Mouse (Mus musculus): Measurements from ENCODE around the gene Abhd18. TPM values are rescaled to one million over a fixed set of nuclear protein-coding genes. Genes with fewer than 3 reads are reported as not detected.
A peak's percentile ranks its signal among the peaks of the same experiment; 100 is the strongest.
"Not testable (repeated sequence)": the region's sequence is repeated elsewhere in the genome, so short reads cannot be mapped to it uniquely, and the experiment has no call there.

Abhd18 gene
- 6.3 and 8.6 TPM in 2 replicates for polyA plus RNA-seq (2016; fragmentation: Nextera tagmentation; extraction: Ambion mirVana)

DNA sequence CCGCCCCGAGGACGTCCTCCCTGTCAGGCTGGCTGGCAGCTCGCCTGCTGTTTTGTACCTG, at the start of gene Abhd18:
Gene Abhd18, plus strand, starts transcription at position 14 of the 61 bp plus-strand sequence.
- H3K9ac ChIP-seq: peak within 1 kb of the TSS; percentile 57
- not testable (repeated sequence) for H3K4me1 ChIP-seq; ATAC-seq (ENCODE audit: insufficient number of reproducible peaks, insufficient read depth, low FRiP score, low TSS enrichment); H3K9me3 ChIP-seq; H3K27me3 ChIP-seq; H3K36me3 ChIP-seq
- 5% methylated on average over 3 of the region's 4 CpGs for WGBS
- peak within 1 kb of the TSS; percentile 65 for H3K4me2 ChIP-seq (replicated peaks)
- peak within 1 kb of the TSS; percentile 50; the same call in 1 of the 2 replicates for H3K27ac ChIP-seq
- peak within 1 kb of the TSS; percentile 46 for H3K4me3 ChIP-seq

DNA sequence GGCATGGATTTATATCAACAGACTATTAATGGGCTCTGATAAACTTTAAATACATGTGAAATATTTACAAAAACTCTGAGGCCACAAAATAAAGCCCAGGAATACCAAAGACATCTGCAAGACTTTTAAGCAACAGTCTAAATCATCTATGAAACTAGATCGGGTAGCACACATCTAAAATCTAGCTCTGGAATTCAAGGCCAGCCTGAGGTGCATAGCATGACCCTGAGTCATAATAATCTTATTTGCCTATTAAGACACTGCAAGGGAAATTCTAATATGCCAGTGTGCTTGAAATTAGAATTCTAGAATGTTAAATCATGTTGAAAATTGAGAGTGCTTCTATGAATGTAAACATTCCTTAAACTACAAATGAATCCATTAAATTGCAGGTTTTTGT, 48.7 kb upstream of the Abhd18 start:
- no peak overlapping the region for H3K27ac ChIP-seq
- no peak overlapping the region for H3K4me2 ChIP-seq (replicated peaks)
- no peak overlapping the region for H3K9ac ChIP-seq
- WGBS: 78% methylated on average over 1 of the region's 1 CpGs
- H3K4me1 ChIP-seq: peaks cover 9% of the 10 kb centered on the region
- H3K27me3 ChIP-seq: no peaks in the 10 kb centered on the region
- no peaks in the 10 kb centered on the region for H3K9me3 ChIP-seq
- H3K4me3 ChIP-seq: no peak overlapping the region
- peaks cover 10% of the 10 kb centered on the region; the same call in 1 of the 2 replicates for H3K36me3 ChIP-seq
- no peak for ATAC-seq (ENCODE audit: insufficient number of reproducible peaks, insufficient read depth, low FRiP score, low TSS enrichment)

- whole genome bisulfite sequencing: 40% methylated on average over 7 of the region's 7 CpGs
- H3K4me2 ChIP-seq (replicated peaks): no peak overlapping the region
- ATAC-seq (ENCODE audit: insufficient number of reproducible peaks, insufficient read depth, low FRiP score, low TSS enrichment): no peak
- no peak overlapping the region for H3K4me3 ChIP-seq
- H3K36me3 ChIP-seq: peaks cover 10% of the 10 kb centered on the region; the same call in 1 of the 2 replicates
- no peaks in the 10 kb centered on the region for H3K9me3 ChIP-seq
- H3K27me3 ChIP-seq: no peaks in the 10 kb centered on the region
- peaks cover 9% of the 10 kb centered on the region for H3K4me1 ChIP-seq
- no peak overlapping the region for H3K9ac ChIP-seq
- H3K27ac ChIP-seq: no peak overlapping the region
Measured at GRCm38 (mm10) chr3:40798500-40798899, 48.3 kb upstream of the Abhd18 start.

- peak within 1 kb of the TSS; percentile 87 for H3K4me2 ChIP-seq (replicated peaks)
- peak within 1 kb of the TSS; percentile 87 for H3K4me3 ChIP-seq
- no peaks in the 10 kb centered on the region for H3K27me3 ChIP-seq
- peaks cover 9% of the 10 kb centered on the region for H3K4me1 ChIP-seq
- ATAC-seq (ENCODE audit: insufficient number of reproducible peaks, insufficient read depth, low FRiP score, low TSS enrichment): peak; percentile 96
- H3K9ac ChIP-seq: peak within 1 kb of the TSS; percentile 82
- peak within 1 kb of the TSS; percentile 80 for H3K27ac ChIP-seq
- WGBS: 2% methylated on average over 64 of the region's 66 CpGs
- H3K36me3 ChIP-seq: peaks cover 10% of the 10 kb centered on the region; the same call in 1 of the 2 replicates
- no peaks in the 10 kb centered on the region for H3K9me3 ChIP-seq
Measured at GRCm38 (mm10) chr3:40799530-40800372, 47.0 kb upstream of the Abhd18 start, which contains the start of gene Plk4. TSS of gene Plk4 (plus strand) at chr3:40800019.

DNA sequence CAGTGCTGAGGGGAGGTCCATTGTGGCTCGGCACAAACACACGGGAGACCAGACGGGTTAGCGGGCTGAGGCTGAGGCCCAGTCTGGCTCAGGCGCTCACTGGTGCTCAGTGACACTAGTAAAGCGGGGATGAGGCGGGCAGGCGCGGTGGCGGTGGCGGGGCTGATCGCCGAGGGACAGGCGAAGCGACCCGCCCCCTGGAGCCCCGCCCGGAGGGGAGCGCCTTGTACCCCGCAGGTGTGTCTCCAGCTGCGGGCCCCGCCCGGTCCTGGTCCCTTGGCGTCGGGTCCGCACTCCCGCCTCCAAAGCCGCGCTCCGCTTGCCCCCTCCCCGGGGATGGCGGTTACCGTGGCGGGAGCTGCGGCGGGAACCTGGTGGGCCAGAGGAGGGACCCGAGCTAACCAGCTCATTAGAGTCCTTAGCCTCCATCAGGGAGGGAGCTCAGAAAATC, 46.4 kb upstream of the Abhd18 start:
- Histone ChIP-seq H3K4me3 (peak overlapping the region; percentile 87), H3K36me3 (peaks cover 16% of the 10 kb centered on the region), H3K9me3 (no peaks in the 10 kb centered on the region), H3K27ac (peak overlapping the region; percentile 80; the same call in 1 of the 2 replicates), H3K4me2 (replicated peaks) (peak overlapping the region; percentile 87), H3K9ac (peak overlapping the region; percentile 82), H3K4me1 (peaks cover 9% of the 10 kb centered on the region), H3K27me3 (no peaks in the 10 kb centered on the region)
- WGBS: 0% methylated on average over 37 of the region's 37 CpGs
- ATAC-seq (ENCODE audit: insufficient number of reproducible peaks, insufficient read depth, low FRiP score, low TSS enrichment): peak; percentile 89

- no peak overlapping the region for H3K27ac ChIP-seq
- no peak for ATAC-seq (ENCODE audit: insufficient number of reproducible peaks, insufficient read depth, low FRiP score, low TSS enrichment)
- peaks cover 39% of the 10 kb centered on the region for H3K36me3 ChIP-seq
- 0 out of 2 replicates have a peak, but pooled peaks cover 4% of the 10 kb centered on the region for H3K4me1 ChIP-seq
- H3K27me3 ChIP-seq: no peaks in the 10 kb centered on the region
- no peak overlapping the region for H3K9ac ChIP-seq
- 53% methylated on average over 2 of the region's 2 CpGs for WGBS
- H3K4me2 ChIP-seq (replicated peaks): no peak overlapping the region
- no peak overlapping the region for H3K4me3 ChIP-seq
- no peaks in the 10 kb centered on the region for H3K9me3 ChIP-seq
Measured at GRCm38 (mm10) chr3:40806871-40807270, 39.9 kb upstream of the Abhd18 start.

GRCm38 (mm10) chr3:40808686-40809085, 38.1 kb upstream of the Abhd18 start:
- H3K9me3 ChIP-seq: no peaks in the 10 kb centered on the region
- H3K4me1 ChIP-seq: 0 out of 2 replicates have a peak, but pooled peaks cover 4% of the 10 kb centered on the region
- no peak overlapping the region for H3K9ac ChIP-seq
- H3K36me3 ChIP-seq: peaks cover 44% of the 10 kb centered on the region
- WGBS: 93% methylated on average over 10 of the region's 10 CpGs
- no peak overlapping the region for H3K4me3 ChIP-seq
- no peaks in the 10 kb centered on the region for H3K27me3 ChIP-seq
- H3K4me2 ChIP-seq (replicated peaks): no peak overlapping the region
- no peak for ATAC-seq (ENCODE audit: insufficient number of reproducible peaks, insufficient read depth, low FRiP score, low TSS enrichment)
- H3K27ac ChIP-seq: no peak overlapping the region

DNA sequence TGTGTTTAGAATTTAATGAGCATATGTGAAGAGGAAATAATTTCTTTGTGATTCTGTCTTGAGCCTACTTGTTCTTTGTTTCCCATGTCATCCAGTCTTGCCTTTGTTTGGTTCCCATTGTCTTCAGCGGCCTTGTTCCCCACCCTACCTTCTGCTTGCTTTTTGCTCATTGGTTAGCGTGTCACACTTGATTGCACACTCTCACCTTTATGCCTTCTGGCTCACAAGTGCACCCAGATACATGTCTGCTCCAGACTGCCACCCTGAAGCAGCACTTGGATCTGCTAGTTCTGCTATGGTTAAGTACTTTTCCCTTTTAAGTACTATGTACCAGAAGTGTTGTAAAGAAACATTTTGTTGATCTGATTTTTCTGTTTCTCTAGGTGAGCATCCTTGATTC, 36.9 kb upstream of the Abhd18 start:
- Histone ChIP-seq H3K9ac (no peak overlapping the region), H3K4me1 (0 out of 2 replicates have a peak, but pooled peaks cover 4% of the 10 kb centered on the region), H3K36me3 (peaks cover 53% of the 10 kb centered on the region), H3K9me3 (no peaks in the 10 kb centered on the region), H3K27me3 (no peaks in the 10 kb centered on the region), H3K4me3 (no peak overlapping the region), H3K27ac (no peak overlapping the region), H3K4me2 (replicated peaks) (no peak overlapping the region)
- 86% methylated on average over 2 of the region's 2 CpGs for WGBS
- no peak for ATAC-seq (ENCODE audit: insufficient number of reproducible peaks, insufficient read depth, low FRiP score, low TSS enrichment)

GRCm38 (mm10) chr3:40813275-40813674, 33.5 kb upstream of the Abhd18 start:
- Histone ChIP-seq H3K9me3 (no peaks in the 10 kb centered on the region), H3K36me3 (peaks cover 55% of the 10 kb centered on the region)
- ATAC-seq (ENCODE audit: insufficient number of reproducible peaks, insufficient read depth, low FRiP score, low TSS enrichment): no peak

DNA sequence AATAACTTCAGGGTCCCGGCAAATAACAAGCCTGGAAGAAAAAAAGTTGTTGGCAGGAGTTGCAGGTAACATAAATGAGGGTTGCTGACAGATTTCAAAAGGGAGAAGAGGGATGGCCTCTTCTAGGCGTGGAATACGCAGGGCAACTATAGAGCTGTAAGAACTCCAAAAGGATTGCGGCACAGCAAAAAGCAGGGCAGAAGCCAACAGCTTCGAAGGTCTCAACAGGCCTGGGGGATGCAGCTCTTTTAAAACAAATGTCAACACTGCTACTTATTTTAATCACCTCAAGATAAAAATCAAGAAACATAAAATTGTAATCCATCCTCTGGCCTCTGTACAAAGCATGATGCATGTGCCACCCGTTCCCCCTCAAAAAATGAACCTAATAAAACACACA, 1.2 kb upstream of the Abhd18 start:
- not testable (repeated sequence) for H3K9me3 ChIP-seq; H3K36me3 ChIP-seq; H3K4me3 ChIP-seq; H3K27ac ChIP-seq; H3K9ac ChIP-seq; H3K27me3 ChIP-seq; H3K4me1 ChIP-seq; ATAC-seq (ENCODE audit: insufficient number of reproducible peaks, insufficient read depth, low FRiP score, low TSS enrichment)
- 84% methylated on average over 5 of the region's 6 CpGs for WGBS
- peak overlapping the region; percentile 65 for H3K4me2 ChIP-seq (replicated peaks)

More at GRCm38 (mm10) chr3:40813275-40813674, 33.5 kb upstream of the Abhd18 start:
- no peak overlapping the region for H3K4me2 ChIP-seq (replicated peaks)
- 97% methylated on average over 2 of the region's 2 CpGs for WGBS
- H3K9ac ChIP-seq: no peak overlapping the region
- H3K27ac ChIP-seq: no peak overlapping the region
- H3K4me1 ChIP-seq: no peaks in the 10 kb centered on the region
- no peak overlapping the region for H3K4me3 ChIP-seq
- no peaks in the 10 kb centered on the region for H3K27me3 ChIP-seq

GRCm38 (mm10) chr3:40846473-40846956, 255 bp upstream of the Abhd18 start, which contains the start of gene Mfsd8:
TSS of gene Mfsd8 (minus strand) at chr3:40846886.
- peak within 1 kb of the TSS; percentile 46 for H3K4me3 ChIP-seq
- H3K9me3 ChIP-seq, H3K27me3 ChIP-seq, H3K36me3 ChIP-seq, H3K4me1 ChIP-seq: not testable (repeated sequence)
- ATAC-seq (ENCODE audit: insufficient number of reproducible peaks, insufficient read depth, low FRiP score, low TSS enrichment): peak; percentile 99
- under 1% methylated on average over 39 of the region's 39 CpGs for WGBS
- peak within 1 kb of the TSS; percentile 57 for H3K9ac ChIP-seq
- H3K4me2 ChIP-seq (replicated peaks): peak within 1 kb of the TSS; percentile 65
- H3K27ac ChIP-seq: peak within 1 kb of the TSS; percentile 50; the same call in 1 of the 2 replicates

- not testable (repeated sequence) for H3K27me3 ChIP-seq; H3K9me3 ChIP-seq; H3K36me3 ChIP-seq; ATAC-seq (ENCODE audit: insufficient number of reproducible peaks, insufficient read depth, low FRiP score, low TSS enrichment); H3K27ac ChIP-seq; H3K4me1 ChIP-seq
- peak overlapping the region; percentile 65 for H3K4me2 ChIP-seq (replicated peaks)
- H3K4me3 ChIP-seq: peak overlapping the region; percentile 46
- H3K9ac ChIP-seq: peak overlapping the region; percentile 57
- 0% methylated on average over 19 of the region's 21 CpGs for WGBS
Measured at GRCm38 (mm10) chr3:40847018-40847417, 248 bp downstream of the Abhd18 start.
